Mouse (Mus musculus) spleen, postnatal 4 days (tissue): ENCODE results near the gene Hpse2.
"Not testable (repeated sequence)": the region's sequence is repeated elsewhere in the genome, so short reads cannot be mapped to it uniquely, and the experiment has no call there.

Source experiments
- DNase-seq, 2 experiments: peaks; one replicate each; pipeline ENCODE4 v3.0.0; 2022; ENCODE audit warnings: low spot score in 2 of 2

Gene Hpse2

GRCm38 (mm10) chr19:43388017-43388904 lies at the start of gene Hpse2:
Gene Hpse2 (minus strand): TSS chr19:43388355.
- no peak for DNase-seq

- DNase-seq = no peak
Observed at GRCm38 (mm10) chr19:43427446-43428224, 39.5 kb upstream of the Hpse2 start.

- no peak for DNase-seq
Observed at GRCm38 (mm10) chr19:43424082-43424481, 35.9 kb upstream of the Hpse2 start.

- no peak for DNase-seq
Observed at GRCm38 (mm10) chr19:43420506-43420905, 32.4 kb upstream of the Hpse2 start.

- no peak for DNase-seq
Observed at GRCm38 (mm10) chr19:43415565-43415964, 27.4 kb upstream of the Hpse2 start.

GRCm38 (mm10) chr19:43407181-43407580 lies 19.0 kb upstream of the Hpse2 start:
- DNase-seq = no peak

- no peak for DNase-seq
Observed at GRCm38 (mm10) chr19:43396327-43396726, 8.2 kb upstream of the Hpse2 start.

- DNase-seq = no peak
Observed at GRCm38 (mm10) chr19:43387071-43387770, 934 bp downstream of the Hpse2 start.

- no peak for DNase-seq
Observed at GRCm38 (mm10) chr19:43386041-43386952, 1.9 kb downstream of the Hpse2 start.

GRCm38 (mm10) chr19:43385451-43385850 lies 2.7 kb downstream of the Hpse2 start:
- DNase-seq = no peak

- no peak for DNase-seq
Observed at GRCm38 (mm10) chr19:43384978-43385431, 3.1 kb downstream of the Hpse2 start.

- no peak for DNase-seq
Observed at GRCm38 (mm10) chr19:43384346-43384977, 3.7 kb downstream of the Hpse2 start.

GRCm38 (mm10) chr19:43358830-43359229 lies 29.3 kb downstream of the Hpse2 start:
- DNase-seq = no peak

GRCm38 (mm10) chr19:43311125-43311524 lies 77.0 kb downstream of the Hpse2 start:
- no peak for DNase-seq

GRCm38 (mm10) chr19:43306756-43307155 lies 81.4 kb downstream of the Hpse2 start:
- no peak for DNase-seq

- DNase-seq = not testable (repeated sequence)
Observed at GRCm38 (mm10) chr19:43281336-43281735, 106.8 kb downstream of the Hpse2 start.

- DNase-seq = no peak
Observed at GRCm38 (mm10) chr19:43243993-43244392, 144.2 kb downstream of the Hpse2 start.

GRCm38 (mm10) chr19:43231711-43232110 lies 156.4 kb downstream of the Hpse2 start:
- no peak for DNase-seq

GRCm38 (mm10) chr19:43193562-43193961 lies 194.6 kb downstream of the Hpse2 start:
- DNase-seq = no peak

GRCm38 (mm10) chr19:43175437-43175965 lies 212.7 kb downstream of the Hpse2 start:
- no peak for DNase-seq
